Mouse (Mus musculus) G1E (cell line): Measurements from ENCODE around the gene Slc25a13. TPM values are rescaled to one million over a fixed set of nuclear protein-coding genes. Genes with fewer than 3 reads are reported as not detected.

Experiments
- ATAC-seq: 2 replicates; pipeline ENCODE4 v1.8.0; 2016; ENCODE audit warnings: mild to moderate bottlenecking; ENCODE audit not compliant: insufficient number of reproducible peaks, poor library complexity, low FRiP score, severe bottlenecking; ENCODE audit errors: extremely low read depth
- DNase-seq: peaks from one replicate; pipeline ENCODE4 v3.0.0; 2012; ENCODE audit warnings: low spot score
- H3K27me3 ChIP-seq: 2 replicates; pipeline ENCODE4 v1.6.1; 2012; ENCODE audit warnings: mild to moderate bottlenecking, low read length, inconsistent platforms; ENCODE audit not compliant: insufficient read depth
- H3K36me3 ChIP-seq: replicated peaks from 2 replicates; pipeline ENCODE3; 2012; ENCODE audit warnings: mild to moderate bottlenecking, inconsistent platforms
- H3K4me1 ChIP-seq: 2 replicates; pipeline ENCODE4 v1.6.1; 2012; ENCODE audit warnings: low read depth, low read length, inconsistent platforms, mixed read lengths; ENCODE audit not compliant: insufficient read depth
- H3K4me3 ChIP-seq: 2 replicates; pipeline ENCODE4 v1.5.1; 2012; ENCODE audit warnings: low read depth, mild to moderate bottlenecking, inconsistent platforms, low read length, moderate library complexity, mixed read lengths
- H3K9me3 ChIP-seq: replicated peaks from 2 replicates; pipeline ENCODE4 v1.6.1; 2012; ENCODE audit warnings: inconsistent platforms
- CTCF ChIP-seq: IDR thresholded peaks from 2 replicates; pipeline ENCODE4 v1.5.1; 2012; ENCODE audit warnings: low read depth, low read length, inconsistent platforms, mixed read lengths
- GATA1 ChIP-seq: IDR thresholded peaks from 2 replicates; pipeline ENCODE4 v1.6.1; 2012; ENCODE audit warnings: borderline replicate concordance, low read length, inconsistent platforms, mixed read lengths
- GATA2 ChIP-seq: IDR thresholded peaks from 2 replicates; pipeline ENCODE4 v1.6.1; 2012; ENCODE audit warnings: low read depth, low read length, inconsistent platforms, borderline replicate concordance
- POLR2AphosphoS5 ChIP-seq: IDR thresholded peaks from 2 replicates; pipeline ENCODE4 v1.6.1; 2012; ENCODE audit warnings: low read depth, low read length, inconsistent platforms; ENCODE audit not compliant: insufficient replicate concordance
- TAL1 ChIP-seq: conservative IDR thresholded peaks from 2 replicates; pipeline ENCODE4 v1.6.1; 2012; ENCODE audit warnings: low read depth, low read length, inconsistent platforms, mixed read lengths
- polyA plus RNA-seq: library from polyadenylated mRNA; stranded (reverse); fragments of >175 nt; gene quantifications from 2 replicates; pipeline ENCODE4 v1.2.3, GENCODE M21; 2012
- total RNA-seq, 2 experiments: library from RNA; stranded (forward) in 1 of 2; stranded (reverse) in 1 of 2; fragments of 200-1000 nt in 1 of 2; fragments of >200 nt in 1 of 2; fragmentation: Nextera tagmentation in 1 of 2; gene quantifications; 2 replicates each; pipeline ENCODE4 v1.2.3; 2014 to 2017

Gene Slc25a13
- total and polyA plus RNA-seq, 3 experiments: 6.6 to 52.7 (median 24.6) TPM

DNA sequence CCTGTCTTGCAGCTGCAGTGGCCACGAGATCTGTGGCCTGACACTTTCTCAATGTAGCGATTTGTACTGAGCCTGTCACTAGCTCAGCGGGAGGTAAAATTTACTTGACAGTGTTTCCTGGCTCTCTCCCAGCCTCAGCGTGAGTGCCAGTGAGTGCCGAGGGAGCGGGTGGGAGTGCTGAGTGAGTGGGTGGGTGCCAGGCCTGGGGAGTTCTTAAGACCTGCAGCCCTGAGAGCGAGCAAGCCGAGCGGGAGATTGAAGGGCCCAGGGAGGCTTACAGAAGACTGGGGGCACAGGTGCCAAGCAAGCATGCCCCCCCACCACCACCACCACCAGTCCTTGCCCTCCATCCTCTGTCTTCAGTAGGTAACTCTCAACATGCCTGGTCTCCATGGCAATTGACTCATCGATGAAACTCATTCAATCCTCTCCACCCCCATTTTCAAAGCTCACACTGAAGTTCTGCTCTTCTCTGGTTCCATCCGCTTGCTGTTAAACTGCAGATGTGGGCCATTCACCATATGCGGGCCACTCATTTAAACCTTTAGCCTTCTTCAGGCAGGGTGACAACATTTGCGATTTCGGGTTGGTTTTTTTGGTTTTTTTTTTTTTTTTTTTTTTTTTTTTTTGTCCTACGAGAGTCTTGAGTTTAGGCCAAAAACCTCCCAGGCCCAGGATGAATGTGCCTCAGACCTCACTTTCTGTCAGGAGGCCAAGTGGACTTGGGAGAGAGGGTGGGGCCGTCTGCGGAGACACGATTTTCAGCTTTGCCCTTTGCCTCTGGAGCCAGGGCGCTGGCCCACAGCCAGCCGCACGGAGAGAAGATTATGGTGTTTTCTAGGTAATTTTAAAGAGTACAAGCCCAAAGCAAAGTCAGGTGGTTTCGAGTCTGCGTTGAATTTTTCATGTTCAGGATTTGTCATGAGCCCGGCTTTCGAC is 224.9 kb downstream of the Slc25a13 start:
- Histone ChIP-seq H3K4me3 (no peak overlapping the region), H3K36me3 (no peaks in the 10 kb centered on the region), H3K9me3 (no peaks in the 10 kb centered on the region), H3K4me1 (no peaks in the 10 kb centered on the region), H3K27me3 (peaks cover 14% of the 10 kb centered on the region)
- DNase-seq (no peak), ATAC-seq (no peak)
- TF ChIP-seq GATA2: no peak
- TF ChIP-seq TAL1: no peak
- TF ChIP-seq GATA1: no peak
- no peak for TF ChIP-seq POLR2AphosphoS5
- no peak for TF ChIP-seq CTCF

DNA sequence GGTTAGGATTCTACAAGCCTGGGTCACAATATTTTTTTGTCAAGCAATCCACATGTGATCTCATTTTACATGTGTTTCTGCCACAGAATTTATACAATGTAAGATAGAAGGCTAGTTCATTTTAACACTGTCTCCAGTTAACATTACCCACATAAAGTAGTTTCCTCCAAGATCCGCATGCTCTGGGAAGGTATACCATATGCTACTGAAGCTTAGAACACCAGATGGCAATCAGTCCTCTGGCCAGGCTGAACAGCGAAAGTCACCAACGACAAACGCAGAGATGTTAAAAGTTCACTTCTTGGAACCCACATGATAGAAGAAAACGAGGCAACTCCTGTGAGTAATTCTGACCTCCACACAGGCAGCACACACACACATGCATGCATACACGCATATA is 225.7 kb downstream of the Slc25a13 start:
- TF ChIP-seq GATA2 (no peak), CTCF (no peak), POLR2AphosphoS5 (no peak), TAL1 (no peak), GATA1 (no peak)
- Histone ChIP-seq H3K36me3 (no peaks in the 10 kb centered on the region), H3K27me3 (peaks cover 10% of the 10 kb centered on the region), H3K9me3 (no peaks in the 10 kb centered on the region), H3K4me3 (no peak overlapping the region), H3K4me1 (no peaks in the 10 kb centered on the region)
- DNase-seq (no peak), ATAC-seq (no peak)
